Mouse (Mus musculus): Measurements from ENCODE around the gene Ajm1.

GRCm38 (mm10) chr2:25600037-25600436, 18.5 kb upstream of the Ajm1 start:
- TF ChIP-seq NANOG (IDR thresholded peaks at IDR 0.05; ENCODE audit: borderline replicate concordance, low read length) (no peak), CTCF (conservative IDR thresholded peaks at IDR 0.05; ENCODE audit: low read length) (no peak)

Measured in E14TG2a.4 (cell line).